Comparison of ENCODE assay signal across 8 mouse cellular contexts in genomic region chrX:160137177-160137860, GRCm38 (mm10). TPM values are rescaled to one million over a fixed set of nuclear protein-coding genes. Genes with fewer than 3 reads are reported as not detected.
DNase-seq lines count a peak whose midpoint lies in the region; ATAC-seq and TF ChIP-seq lines count a peak whose summit lies in the region.

No protein-coding gene starts in this region.

- peak overlapping the region; percentile 55 for H3K4me2 ChIP-seq in kidney, embryonic 14.5 days (replicated peaks; ENCODE audit: low read depth, low read length)
- H3K4me2 ChIP-seq in heart, postnatal 0 days (ENCODE audit: low read depth, low read length), result peak overlapping the region; percentile 68
- peak overlapping the region; percentile 53 for H3K4me2 ChIP-seq in stomach, postnatal 0 days (replicated peaks; ENCODE audit: low read depth)

- H3K4me1 ChIP-seq in kidney, embryonic 14.5 days (ENCODE audit: control insufficient read depth, insufficient read depth, low read length), result no peaks in the 10 kb centered on the region
- no peaks in the 10 kb centered on the region; the same call in 1 of the 2 replicates for H3K4me1 ChIP-seq in bone marrow, adult 2 months (ENCODE audit: control insufficient read depth, insufficient read depth, low read length)
- H3K4me1 ChIP-seq in heart, postnatal 0 days (ENCODE audit: control insufficient read depth, insufficient read depth), result no peaks in the 10 kb centered on the region; the same call in 1 of the 2 replicates
- H3K4me1 ChIP-seq in liver, adult 2 months (ENCODE audit: control insufficient read depth, insufficient read depth, low read length), result peaks cover 11% of the 10 kb centered on the region; the same call in 1 of the 2 replicates
- no peaks in the 10 kb centered on the region for H3K4me1 ChIP-seq in stomach, postnatal 0 days (replicated peaks; ENCODE audit: control insufficient read depth, insufficient read depth)

- peak overlapping the region; percentile 62 for H3K4me3 ChIP-seq in kidney, embryonic 14.5 days (ENCODE audit: low read length)
- H3K4me3 ChIP-seq in bone marrow, adult 2 months (replicated peaks; ENCODE audit: control insufficient read depth, low read depth, low read length), result peak overlapping the region; percentile 84
- peak overlapping the region; percentile 77 for H3K4me3 ChIP-seq in heart, postnatal 0 days (ENCODE audit: low read depth, low read length)
- peak overlapping the region; percentile 99 for H3K4me3 ChIP-seq in liver, adult 2 months (ENCODE audit: insufficient read depth, low read depth, low read length)
- H3K4me3 ChIP-seq in stomach, postnatal 0 days (ENCODE audit: low read depth, low read length), result peak overlapping the region; percentile 65

- TF ChIP-seq EP300 in heart, postnatal 0 days (IDR thresholded peaks at IDR 0.05; ENCODE audit: low read depth), result no peak
- TF ChIP-seq EP300 in stomach, postnatal 0 days (optimal IDR thresholded peaks at IDR 0.05), result no peak

- TF ChIP-seq POLR2A in bone marrow, adult 2 months (IDR thresholded peaks at IDR 0.05; ENCODE audit: borderline replicate concordance, control insufficient read depth, low read depth, low read length), result no peak
- TF ChIP-seq POLR2A in liver, adult 2 months (IDR thresholded peaks at IDR 0.05; ENCODE audit: extremely low read depth, insufficient read depth, low read length), result no peak

- TF ChIP-seq CTCF in bone marrow, adult 2 months (IDR thresholded peaks at IDR 0.05; ENCODE audit: control insufficient read depth, insufficient read depth, low read length), result no peak
- no peak for TF ChIP-seq CTCF in heart, postnatal 0 days (IDR thresholded peaks at IDR 0.05; ENCODE audit: low read depth)
- TF ChIP-seq CTCF in liver, adult 2 months (IDR thresholded peaks at IDR 0.05; ENCODE audit: low read depth, low read length), result no peak
- TF ChIP-seq CTCF in stomach, postnatal 0 days (IDR thresholded peaks at IDR 0.05; ENCODE audit: low read depth), result no peak

- 0 out of 2 replicates have a peak overlapping the region, but pooled peaks have one; percentile 93 for H3K27ac ChIP-seq in kidney, embryonic 14.5 days (ENCODE audit: low read depth, low read length)
- peak overlapping the region; percentile 95; the same call in 1 of the 2 replicates for H3K27ac ChIP-seq in bone marrow, adult 2 months (ENCODE audit: control insufficient read depth, insufficient read depth, low read depth, low read length, poor library complexity)
- peak overlapping the region; percentile 98 for H3K27ac ChIP-seq in heart, postnatal 0 days (ENCODE audit: low read depth)
- peak overlapping the region; percentile 99 for H3K27ac ChIP-seq in liver, adult 2 months (replicated peaks; ENCODE audit: insufficient read depth, low read depth, low read length)
- peak overlapping the region; percentile 95 for H3K27ac ChIP-seq in stomach, postnatal 0 days (replicated peaks)

- no peak for DNase-seq in kidney, adult 18-20 months
- DNase-seq in heart, postnatal 0 days (ENCODE audit: low spot score), result no peak
- DNase-seq in liver, adult 2 months (ENCODE audit: extremely low read depth, low read depth, low spot score), result peak; percentile 86
- peak; percentile 39 for DNase-seq in stomach, postnatal 0 days (ENCODE audit: low spot score)
- no peak for DNase-seq in Muller cell, postnatal 12 days (ENCODE audit: inconsistent ontology term)
- no peak for DNase-seq in layer of hippocampus, adult 8-10 months (ENCODE audit: low spot score in 2 of 2)

- no peaks in the 10 kb centered on the region for H3K9me3 ChIP-seq in kidney, embryonic 14.5 days (ENCODE audit: control insufficient read depth, low read length)
- H3K9me3 ChIP-seq in heart, postnatal 0 days (replicated peaks; ENCODE audit: control insufficient read depth, low read length), result no peaks in the 10 kb centered on the region
- no peaks in the 10 kb centered on the region for H3K9me3 ChIP-seq in stomach, postnatal 0 days (ENCODE audit: control insufficient read depth, low read length)

- peak overlapping the region; percentile 70 for H3K9ac ChIP-seq in kidney, embryonic 14.5 days (ENCODE audit: low read depth, low read length)
- peak overlapping the region; percentile 81 for H3K9ac ChIP-seq in heart, postnatal 0 days (replicated peaks; ENCODE audit: low read depth, low read length)
- H3K9ac ChIP-seq in liver, adult 2 months (ENCODE audit: low read depth, low read length), result peak overlapping the region; percentile 97
- H3K9ac ChIP-seq in stomach, postnatal 0 days (ENCODE audit: low read length), result peak overlapping the region; percentile 78

- 35% methylated on average over 18 of the region's 18 CpGs for WGBS in kidney, embryonic 14.5 days
- 8% methylated on average over 18 of the region's 18 CpGs for WGBS in bone marrow, adult 2 months
- 16% methylated on average over 18 of the region's 18 CpGs for WGBS in heart, postnatal 0 days
- under 1% methylated on average over 18 of the region's 18 CpGs for WGBS in liver, adult 2 months
- WGBS in stomach, postnatal 0 days, result 23% methylated on average over 18 of the region's 18 CpGs

- peaks cover 2% of the 10 kb centered on the region; the same call in 1 of the 2 replicates for H3K79me2 ChIP-seq in liver, adult 2 months (ENCODE audit: control insufficient read depth, insufficient read depth, low read length)

- 0 out of 2 replicates have a peak, but pooled peaks have one; percentile 8 for ATAC-seq in kidney, embryonic 14.5 days (ENCODE audit: low FRiP score, low TSS enrichment)
- no peak for ATAC-seq in heart, postnatal 0 days (ENCODE audit: insufficient read depth, low read depth)
- ATAC-seq in stomach, postnatal 0 days (ENCODE audit: low FRiP score, low TSS enrichment), result peak; percentile 46; the same call in 1 of the 2 replicates

- no peaks in the 10 kb centered on the region for H3K27me3 ChIP-seq in kidney, embryonic 14.5 days (ENCODE audit: control insufficient read depth, insufficient read depth, low read length)
- no peaks in the 10 kb centered on the region for H3K27me3 ChIP-seq in heart, postnatal 0 days (ENCODE audit: control insufficient read depth, insufficient read depth, low read length)
- no peaks in the 10 kb centered on the region for H3K27me3 ChIP-seq in liver, adult 2 months (ENCODE audit: control insufficient read depth, insufficient read depth, low read length)
- H3K27me3 ChIP-seq in stomach, postnatal 0 days (ENCODE audit: control insufficient read depth, insufficient read depth, low read length), result no peaks in the 10 kb centered on the region

- no peaks in the 10 kb centered on the region for H3K36me3 ChIP-seq in kidney, embryonic 14.5 days (ENCODE audit: control insufficient read depth, insufficient read depth, low read length)
- H3K36me3 ChIP-seq in heart, postnatal 0 days (replicated peaks; ENCODE audit: control insufficient read depth, insufficient read depth, low read length), result no peaks in the 10 kb centered on the region
- no peaks in the 10 kb centered on the region; the same call in 1 of the 2 replicates for H3K36me3 ChIP-seq in liver, adult 2 months (ENCODE audit: control insufficient read depth, insufficient read depth, low read length)
- no peaks in the 10 kb centered on the region for H3K36me3 ChIP-seq in stomach, postnatal 0 days (ENCODE audit: control insufficient read depth, insufficient read depth, low read length)

RNA-seq across cellular contexts. Expression of gene Pdha1, which starts 0.9 kb away (rescaled TPM):
- polyA plus RNA-seq in kidney, embryonic 14.5 days (2014; fragmentation: Nextera tagmentation; extraction: Ambion mirVana), result 79.9 and 115 TPM in 2 replicates
- 21.7 and 40.3 TPM in 2 replicates for polyA plus RNA-seq in bone marrow, adult 2 months (2011; ENCODE audit: insufficient read depth, insufficient read length, low replicate concordance, missing spikeins)
- total RNA-seq in heart, postnatal 0 days (2014; rRNA removed; ENCODE audit: low replicate concordance), result 388 and 396 TPM in 2 replicates
- polyA plus RNA-seq in heart, postnatal 0 days (2015; fragmentation: Nextera tagmentation; extraction: Ambion mirVana), result 484 and 506 TPM in 2 replicates
- total RNA-seq in liver, adult 2 months (2014; rRNA removed), result 95.5 and 139 TPM in 2 replicates
- polyA plus RNA-seq in liver, adult 2 months (2012; rRNA removed), result 38.4 and 41.7 TPM in 2 replicates
- polyA plus RNA-seq in stomach, postnatal 0 days (2015; fragmentation: Nextera tagmentation; extraction: Ambion mirVana), result 109 TPM in 2 replicates
- total RNA-seq in layer of hippocampus, adult 8-10 months (2022), result 100 to 1,000 TPM; 211 to 231 (median 221) TPM

Comparison
In these comparisons a context has a peak if more than half of its experiments do, and no peak if none do; other contexts are left out.
1. DNase-seq: peak in liver, adult 2 months (single experiment) and stomach, postnatal 0 days (single experiment); none in kidney, adult 18-20 months (single experiment), heart, postnatal 0 days (single experiment), Muller cell, postnatal 12 days (single experiment) and layer of hippocampus, adult 8-10 months (0 of 2).
2. Peak in every context shown above with its lines, with median percentiles within 50 percentile points of each other: H3K27ac ChIP-seq, H3K4me2 ChIP-seq, H3K4me3 ChIP-seq and H3K9ac ChIP-seq.